Mouse (Mus musculus): ENCODE results near the gene Robo2.

Gene Robo2

DNA sequence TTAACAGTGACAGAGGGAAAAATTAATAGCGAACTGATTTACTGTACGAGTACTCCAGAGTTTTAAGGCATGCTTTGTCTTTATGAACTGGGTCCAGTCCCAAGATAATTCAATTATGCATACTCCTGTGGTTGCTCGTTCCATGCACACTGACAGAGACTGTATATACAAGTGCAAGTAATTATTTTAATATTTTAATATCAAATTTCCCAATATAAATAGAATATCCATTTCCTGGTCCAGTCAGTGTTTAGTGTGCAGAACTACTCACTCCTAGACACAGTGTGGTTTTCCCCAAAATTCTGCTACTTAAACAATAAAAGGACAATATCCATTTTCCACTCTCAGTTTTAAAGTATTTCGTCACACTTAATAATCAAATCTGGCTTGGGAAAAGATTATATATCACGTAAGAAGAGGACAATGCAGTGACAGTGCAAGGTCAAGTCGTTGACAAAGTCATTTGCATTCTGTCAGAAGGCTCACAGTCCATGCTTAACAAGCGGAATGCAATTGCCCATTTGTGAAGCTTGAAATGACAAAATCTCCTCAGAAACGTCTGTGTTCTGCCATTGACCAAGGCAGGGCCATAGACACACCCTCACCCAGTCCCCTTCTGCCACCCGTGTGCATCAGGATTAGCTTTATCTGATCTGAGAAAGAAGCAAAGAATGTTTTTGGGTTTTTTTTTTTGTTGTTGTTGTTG, 89.8 kb downstream of the Robo2 start:
- DNase-seq (ENCODE audit: low spot score): no peak

DNA sequence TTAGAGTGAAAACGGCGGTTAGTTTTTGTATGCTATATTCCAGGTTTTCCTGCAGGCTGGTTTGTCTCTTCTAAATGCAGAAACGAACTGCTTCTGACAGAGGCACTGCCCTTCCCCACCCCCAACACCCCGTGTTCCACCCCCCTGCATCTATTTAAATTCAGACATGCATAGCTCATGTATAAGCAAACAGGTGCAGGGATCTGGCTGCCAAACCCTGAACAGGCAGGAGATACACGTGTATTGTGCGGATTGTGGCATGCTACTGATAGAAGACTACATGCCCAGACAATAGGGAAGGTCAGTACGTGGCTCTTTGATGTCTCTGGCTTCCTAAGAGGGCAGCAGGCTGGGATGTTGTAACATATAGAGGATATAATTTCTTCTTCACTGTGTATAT, 95.5 kb downstream of the Robo2 start:
- DNase-seq (ENCODE audit: low spot score): no peak

GRCm38 (mm10) chr16:74313222-74313621, 98.4 kb downstream of the Robo2 start:
- DNase-seq (ENCODE audit: low spot score): no peak

DNA sequence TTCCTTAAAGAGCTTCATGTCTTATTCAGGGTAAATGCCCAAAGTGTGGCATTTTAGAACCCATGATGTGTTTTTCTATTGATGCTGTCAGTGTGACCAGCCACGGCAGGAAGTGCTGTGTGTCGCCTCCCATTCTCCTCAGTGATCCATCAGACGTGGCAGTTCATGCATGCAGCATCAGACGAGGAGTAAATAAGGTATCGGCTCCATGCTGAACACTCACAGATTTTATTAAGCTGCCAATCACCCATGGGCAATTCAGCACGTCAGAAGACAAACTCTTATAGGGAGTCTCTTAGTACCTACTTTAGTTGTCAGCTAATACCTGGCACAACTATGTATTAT, 104.1 kb downstream of the Robo2 start:
- no peak for DNase-seq (ENCODE audit: low spot score)

- no peak for DNase-seq (ENCODE audit: low spot score)
Measured at GRCm38 (mm10) chr16:74306876-74307542, 104.6 kb downstream of the Robo2 start.

- DNase-seq (ENCODE audit: low spot score): no peak
Measured at GRCm38 (mm10) chr16:74287878-74288277, 123.7 kb downstream of the Robo2 start.

- no peak for DNase-seq (ENCODE audit: low spot score)
Measured at GRCm38 (mm10) chr16:74282549-74282948, 129.1 kb downstream of the Robo2 start.

DNA sequence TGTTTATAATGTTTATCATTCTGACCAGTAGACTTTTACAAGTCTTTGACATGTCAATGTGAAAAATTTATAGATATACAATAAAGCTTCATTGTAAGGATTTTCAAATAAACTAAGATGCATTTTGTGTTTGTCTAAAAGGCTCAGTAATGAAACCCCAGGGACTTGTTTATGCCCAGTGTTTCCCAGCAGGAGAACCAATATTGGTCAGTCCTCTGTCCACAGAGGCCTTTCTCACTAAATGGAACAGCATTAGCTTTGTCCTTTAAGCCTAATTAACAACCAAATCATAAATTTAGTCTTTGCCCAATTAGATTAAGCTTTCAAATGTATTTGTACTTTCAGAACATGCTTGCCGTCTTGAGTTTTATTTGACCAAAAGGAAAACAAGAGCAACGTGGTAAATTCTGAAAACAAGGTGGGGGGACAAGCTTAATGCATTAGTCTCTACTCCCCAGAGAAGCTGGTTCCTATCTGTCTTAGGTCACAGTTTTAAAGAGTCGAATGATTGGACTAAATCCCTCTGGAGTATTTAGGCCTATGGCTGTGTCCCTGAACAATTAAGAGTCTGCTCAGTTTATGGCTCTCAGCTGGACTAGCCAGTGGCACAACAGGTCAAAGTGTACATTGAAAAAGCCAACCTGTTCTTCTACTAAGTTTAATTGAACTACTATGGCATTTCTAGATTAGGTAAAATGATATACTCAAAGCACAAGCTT, 134.6 kb downstream of the Robo2 start:
- no peak for DNase-seq (ENCODE audit: low spot score)

DNA sequence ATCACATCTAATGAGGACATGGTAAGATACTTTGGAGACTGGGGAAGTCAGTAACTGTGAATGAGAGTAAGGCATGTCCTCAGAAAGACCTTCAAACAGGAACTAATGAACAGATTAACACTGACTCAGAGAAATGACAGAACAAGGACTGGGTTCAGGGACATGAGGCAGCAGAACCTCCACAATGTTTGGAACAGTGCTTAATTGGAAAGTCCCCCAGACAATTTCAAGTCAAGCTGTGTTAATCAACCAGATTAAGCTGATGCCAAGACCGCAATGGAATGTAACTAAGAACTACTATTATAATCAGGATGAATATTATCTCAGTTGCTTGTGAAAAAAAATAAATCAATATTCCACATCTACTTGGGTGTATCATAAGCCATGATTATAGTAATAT, 137.0 kb downstream of the Robo2 start:
- DNase-seq (ENCODE audit: low spot score): peak; percentile 2

DNA sequence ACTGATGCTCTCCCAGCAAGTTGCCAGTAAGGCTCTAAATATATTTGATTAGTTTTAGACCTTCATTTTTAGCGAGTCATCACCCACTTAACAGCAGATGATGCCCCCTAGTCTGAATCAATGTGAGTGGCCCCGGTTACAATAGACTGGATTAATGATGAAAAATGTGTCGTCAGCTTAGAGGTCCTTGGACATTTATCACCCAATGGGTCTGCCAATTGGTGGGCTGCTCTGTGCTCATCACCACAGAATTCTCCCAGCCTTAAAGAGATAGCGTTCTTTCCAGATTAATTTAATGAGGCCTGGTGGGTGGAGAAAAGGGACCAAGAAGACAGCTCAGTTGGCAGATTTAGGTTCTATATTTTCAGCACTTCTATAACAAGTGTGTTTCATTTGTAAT, 138.6 kb downstream of the Robo2 start:
- no peak for DNase-seq (ENCODE audit: low spot score)

DNA sequence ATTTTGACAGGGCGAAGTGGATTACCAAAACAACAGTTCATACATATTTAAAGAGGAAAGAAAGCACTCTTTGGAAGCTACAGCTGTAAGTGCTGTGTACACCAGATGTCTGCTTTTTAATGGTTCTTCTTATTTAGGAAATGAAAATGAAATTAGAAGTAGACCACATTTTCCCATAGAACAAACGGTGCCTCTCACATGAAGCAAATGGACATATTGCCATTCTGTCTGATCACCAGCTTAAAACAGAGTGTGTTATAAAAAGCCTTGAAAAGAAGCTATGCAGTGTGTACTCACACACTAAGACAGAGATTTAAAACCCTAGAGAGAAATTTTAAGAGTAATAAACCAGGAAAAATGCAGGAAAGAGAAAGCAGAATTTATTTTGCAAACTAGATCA, 153.4 kb downstream of the Robo2 start:
- DNase-seq (ENCODE audit: low spot score): peak; percentile 25

- DNase-seq (ENCODE audit: low spot score): no peak
Measured at GRCm38 (mm10) chr16:74244452-74244851, 167.2 kb downstream of the Robo2 start.

GRCm38 (mm10) chr16:74241534-74241933, 170.1 kb downstream of the Robo2 start:
- DNase-seq (ENCODE audit: low spot score): no peak

- no peak for DNase-seq (ENCODE audit: low spot score)
Measured at GRCm38 (mm10) chr16:74237411-74237930, 174.2 kb downstream of the Robo2 start.

DNA sequence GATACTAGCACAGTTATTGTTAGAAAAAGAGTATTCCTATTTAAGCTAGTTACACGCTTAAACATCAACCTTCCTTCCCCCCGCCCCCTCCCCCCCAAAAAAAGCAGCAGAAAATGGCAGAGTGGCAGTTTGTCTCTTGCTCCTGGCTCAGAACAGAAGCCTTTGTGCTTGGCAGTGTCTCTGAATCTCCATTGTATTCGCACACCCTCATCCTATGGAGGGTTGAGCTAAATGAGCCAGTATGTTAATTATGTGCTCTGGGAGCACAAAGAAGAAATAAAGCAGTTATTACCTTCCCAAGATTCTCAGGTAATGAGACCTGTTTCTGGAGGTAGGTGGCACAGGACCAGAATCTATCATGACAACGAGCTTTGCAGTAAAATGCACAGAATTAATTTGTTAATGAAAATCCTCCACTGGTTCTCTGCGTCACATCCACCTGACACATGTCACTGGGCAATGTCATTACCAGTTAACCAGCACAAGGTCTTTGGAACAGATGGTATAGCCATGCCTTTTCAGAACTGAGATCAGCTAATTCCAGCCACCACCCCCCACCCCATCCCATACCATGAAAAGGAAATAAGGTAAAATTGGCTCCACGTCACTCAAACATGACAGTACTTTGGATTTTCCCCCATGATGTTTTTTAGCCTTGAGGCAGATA, 177.1 kb downstream of the Robo2 start:
- DNase-seq (ENCODE audit: low spot score): no peak

GRCm38 (mm10) chr16:74233596-74233995, 178.0 kb downstream of the Robo2 start:
- no peak for DNase-seq (ENCODE audit: low spot score)

DNA sequence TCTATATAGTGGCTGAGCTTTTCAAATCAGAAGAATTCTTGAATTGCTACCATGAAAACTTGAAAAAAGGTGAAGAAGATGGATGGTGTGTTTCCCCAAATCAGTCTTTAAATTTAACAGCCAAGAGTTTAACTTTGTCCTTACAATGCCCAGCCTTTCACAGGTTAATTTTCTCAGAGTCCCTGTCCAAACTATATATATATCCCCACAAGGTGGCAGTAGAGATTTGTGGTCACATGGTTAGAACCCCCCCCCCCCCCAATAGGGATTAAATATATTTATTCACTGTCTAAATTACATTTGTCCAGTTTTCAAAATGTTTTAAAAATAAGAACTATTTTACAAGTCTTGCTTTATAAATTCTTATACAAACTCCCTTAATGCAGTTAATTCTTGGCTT, 184.3 kb downstream of the Robo2 start:
- no peak for DNase-seq (ENCODE audit: low spot score)

GRCm38 (mm10) chr16:74225423-74226272, 186.0 kb downstream of the Robo2 start:
- no peak for DNase-seq (ENCODE audit: low spot score)

DNA sequence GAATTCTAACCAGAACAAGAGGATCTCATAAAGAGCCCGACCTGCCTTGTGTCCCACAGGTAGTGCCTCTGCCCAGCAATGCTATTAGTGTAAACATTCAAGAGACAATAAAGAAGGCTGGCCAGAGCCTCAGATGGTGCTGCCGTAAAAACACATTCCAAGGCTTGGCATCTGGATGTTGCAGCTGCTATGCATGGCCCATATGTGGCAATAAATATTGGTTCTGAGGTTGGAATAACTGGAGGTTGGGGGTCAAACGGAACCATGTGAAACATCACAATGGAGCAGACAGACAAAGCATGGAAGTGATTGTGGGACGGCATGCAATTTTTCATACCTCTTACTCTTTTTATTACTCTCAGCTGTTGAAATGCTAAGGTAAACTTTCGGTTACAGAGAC, 189.1 kb downstream of the Robo2 start:
- DNase-seq (ENCODE audit: low spot score): no peak

DNA sequence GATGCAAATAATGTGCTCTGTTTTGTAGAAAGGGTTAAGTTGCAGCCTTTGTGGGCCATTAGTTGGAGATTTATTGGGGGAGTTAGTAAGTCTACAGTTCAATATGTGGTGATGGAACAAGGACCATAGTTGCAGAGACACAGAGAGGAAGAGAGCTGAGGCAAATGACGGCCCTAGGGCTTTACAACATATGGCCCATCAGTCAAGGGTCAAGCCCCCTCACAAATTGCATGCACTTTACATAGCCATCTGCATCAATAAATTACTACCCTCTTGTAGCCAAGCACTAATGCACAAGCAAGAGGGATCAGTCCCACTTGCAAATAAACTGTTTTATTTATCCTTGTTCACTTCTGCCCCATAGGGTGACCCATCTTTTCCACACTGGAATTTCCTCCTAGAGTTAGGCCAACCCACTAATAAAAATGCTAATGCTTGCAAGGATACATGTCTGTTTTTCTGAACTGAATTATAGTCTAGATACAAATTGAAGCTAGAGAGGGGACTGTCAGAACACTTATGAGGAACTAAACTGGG, 194.7 kb downstream of the Robo2 start:
- no peak for DNase-seq (ENCODE audit: low spot score)

GRCm38 (mm10) chr16:74215791-74216190, 195.8 kb downstream of the Robo2 start:
- no peak for DNase-seq (ENCODE audit: low spot score)

Data from layer of hippocampus, adult 9-10 months (tissue).